Mouse (Mus musculus) embryonic stem cell, embryonic (primary cell): ENCODE results near the gene Parm1.

Source experiments
- CTCF ChIA-PET, 4 experiments: fragments of 300-600 bp in 2 of 4; fragments of 350-600 bp in 2 of 4; sonication (Branson Sonifier 250); formaldehyde crosslinking; loops; one replicate each; lab custom pipeline; 2022; ENCODE audit warnings: inconsistent platforms in 2 of 4; lab: Charles Lee
- POLR2A ChIA-PET, 4 experiments: fragments of 300-600 bp in 2 of 4; fragments of 350-600 bp in 2 of 4; sonication (Branson Sonifier 250); formaldehyde crosslinking; loops; one replicate each; lab custom pipeline; 2022; ENCODE audit warnings: antibody characterized with exemption in 4 of 4, inconsistent platforms in 1 of 4; lab: Charles Lee

Parm1 gene

DNA sequence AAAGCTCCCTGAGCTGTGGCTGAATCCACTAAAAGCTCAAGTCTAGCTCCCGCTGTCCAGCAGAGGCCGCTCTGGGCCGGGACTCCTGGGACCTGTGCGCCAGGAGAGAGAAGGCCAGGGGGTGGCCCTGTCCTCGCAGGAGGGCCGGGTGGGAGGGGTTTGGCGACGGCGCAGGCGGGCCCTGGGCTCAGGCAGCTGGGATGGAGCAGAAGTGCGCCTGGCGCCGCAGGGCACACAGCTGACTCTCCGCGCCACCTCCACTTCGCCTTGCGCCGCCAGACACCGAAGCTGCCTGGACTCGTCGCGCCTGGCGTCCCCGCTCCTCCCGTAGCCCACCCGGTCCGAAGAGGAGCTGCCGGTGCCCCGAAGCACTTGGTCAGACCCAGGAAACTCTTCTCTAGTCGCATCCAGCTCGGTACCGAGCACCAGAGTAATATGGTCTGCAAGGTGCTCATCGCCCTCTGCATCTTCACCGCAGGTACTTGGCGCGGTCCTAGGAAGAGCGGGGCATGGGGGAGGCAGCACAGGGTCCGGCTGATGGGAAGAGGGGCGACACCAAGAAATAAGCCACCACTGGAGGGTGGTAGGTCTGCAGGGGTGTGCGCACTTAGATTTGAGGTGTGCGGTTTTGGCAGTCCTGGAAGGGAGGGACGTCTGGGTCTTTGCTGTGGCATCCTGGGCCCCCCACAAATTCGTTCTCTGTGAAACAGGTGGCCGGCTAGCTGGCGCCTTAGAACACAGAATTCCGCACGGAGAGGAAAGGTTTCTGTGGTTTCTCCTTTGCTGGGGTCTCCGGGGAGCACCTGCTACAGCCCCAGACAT lies at the start of gene Parm1:
Parm1 (plus strand) TSS at position 136 of the 822 bp plus-strand sequence.
- CTCF ChIA-PET: interaction anchor here (0.5 to 1.7 kb wide), 39 partner anchors 10 to 1161 kb away, joined by 3 to 13 read pairs (median 4); partner anchors contain the start of genes Rchy1 (in 1 of the 4) and Sdad1 (in 1 of the 4)
- POLR2A ChIA-PET: interaction anchor here in 3 of 4 experiments (0.6 to 1.6 kb wide), 14 partner anchors 12 to 785 kb away, joined by 3 to 5 read pairs (median 4); no protein-coding TSS in a partner anchor

- POLR2A ChIA-PET: no interaction called here
These were observed 42.2 kb upstream of the Parm1 start for GRCm38 (mm10) chr5:91475241-91475640.

DNA sequence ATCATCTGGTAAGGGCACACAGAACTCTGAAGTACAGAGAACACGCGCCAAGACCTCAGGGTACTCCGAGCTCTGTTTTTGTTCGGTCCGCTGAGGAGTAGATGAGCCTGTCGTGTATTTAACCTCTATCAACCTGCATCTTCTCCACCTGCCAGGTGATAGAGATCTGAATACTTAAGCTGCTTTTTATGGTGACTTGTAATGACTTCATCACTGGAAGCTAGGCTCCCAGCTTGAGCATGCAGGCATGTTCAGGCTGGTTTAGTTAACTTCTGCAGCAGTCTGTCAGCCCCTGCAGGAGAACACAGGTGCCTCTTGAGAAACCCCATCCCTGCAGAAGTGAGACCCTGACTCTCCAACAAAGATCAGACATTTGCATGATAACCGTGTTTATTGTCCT lies 40.6 kb upstream of the Parm1 start:
- ChIA-PET CTCF (interaction anchor here in 1 of 4 experiments (0.6 kb wide), 1 partner anchor 272 kb away, joined by 3 read pairs; no protein-coding TSS in a partner anchor), POLR2A (interaction anchor here in 1 of 4 experiments (0.5 kb wide), 1 partner anchor 646 kb away, joined by 5 read pairs; no protein-coding TSS in a partner anchor)

More at GRCm38 (mm10) chr5:91475241-91475640, 42.2 kb upstream of the Parm1 start:
- CTCF ChIA-PET: no interaction called here

DNA sequence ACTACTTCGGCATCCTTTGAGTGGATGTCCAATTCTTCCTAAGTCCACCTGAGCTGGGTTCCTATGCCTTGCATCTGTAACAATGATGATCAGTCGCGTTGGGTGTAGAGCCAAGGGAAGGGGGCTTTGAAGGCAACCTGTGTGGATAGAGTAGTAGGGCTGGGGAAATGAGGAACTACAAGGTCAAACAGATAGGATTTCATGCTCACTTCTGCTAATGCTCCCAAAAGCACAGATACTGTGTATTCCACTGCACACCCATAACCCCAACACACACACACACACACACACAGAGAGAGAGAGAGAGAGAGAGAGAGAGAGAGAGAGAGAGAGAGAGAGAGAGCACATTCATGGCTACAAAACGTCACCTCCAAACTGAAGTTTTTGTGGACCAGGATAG lies 38.7 kb upstream of the Parm1 start:
- ChIA-PET POLR2A (no interaction called here), CTCF (interaction anchor here in 1 of 4 experiments (0.6 kb wide), 1 partner anchor 13 kb away, joined by 3 read pairs; no protein-coding TSS in a partner anchor)

GRCm38 (mm10) chr5:91480129-91480528 lies 37.3 kb upstream of the Parm1 start:
- ChIA-PET CTCF (no interaction called here), POLR2A (interaction anchor here in 2 of 4 experiments (0.6 to 0.7 kb wide), 2 partner anchors 442 to 597 kb away, joined by 4 read pairs; no protein-coding TSS in a partner anchor)

- CTCF ChIA-PET: no interaction called here
- POLR2A ChIA-PET: no interaction called here
These were observed 33.1 kb upstream of the Parm1 start for GRCm38 (mm10) chr5:91484324-91484723.

DNA sequence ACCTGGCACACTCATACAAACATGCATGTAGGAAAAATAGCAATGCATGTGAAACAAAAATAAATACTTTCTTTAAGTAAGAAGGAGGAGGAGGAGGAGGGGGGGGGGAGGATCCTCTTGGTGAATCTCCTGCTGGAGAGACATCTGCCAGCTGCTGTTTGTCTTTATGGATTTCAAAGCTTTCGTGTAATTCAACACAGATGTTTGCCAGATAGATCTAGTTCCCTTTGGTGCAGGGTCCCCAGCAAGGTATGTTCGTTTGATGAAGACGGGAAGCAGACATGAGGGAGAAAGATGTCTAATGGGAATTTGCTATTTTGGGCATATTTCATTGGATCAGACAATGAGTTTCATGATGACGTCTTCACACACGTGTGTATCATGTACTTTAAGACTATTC lies 23.0 kb upstream of the Parm1 start:
- POLR2A ChIA-PET: no interaction called here
- CTCF ChIA-PET: no interaction called here

GRCm38 (mm10) chr5:91501361-91501760 lies 16.1 kb upstream of the Parm1 start:
- CTCF ChIA-PET: interaction anchor here in 1 of 4 experiments (0.6 kb wide), 1 partner anchor 747 kb away, joined by 3 read pairs; no protein-coding TSS in a partner anchor

GRCm38 (mm10) chr5:91502366-91502765 lies 15.0 kb upstream of the Parm1 start:
- ChIA-PET POLR2A (interaction anchor here in 1 of 4 experiments (0.7 kb wide), 1 partner anchor 900 kb away, joined by 3 read pairs; no protein-coding TSS in a partner anchor), CTCF (no interaction called here)

More at GRCm38 (mm10) chr5:91501361-91501760, 16.1 kb upstream of the Parm1 start:
- POLR2A ChIA-PET: no interaction called here

DNA sequence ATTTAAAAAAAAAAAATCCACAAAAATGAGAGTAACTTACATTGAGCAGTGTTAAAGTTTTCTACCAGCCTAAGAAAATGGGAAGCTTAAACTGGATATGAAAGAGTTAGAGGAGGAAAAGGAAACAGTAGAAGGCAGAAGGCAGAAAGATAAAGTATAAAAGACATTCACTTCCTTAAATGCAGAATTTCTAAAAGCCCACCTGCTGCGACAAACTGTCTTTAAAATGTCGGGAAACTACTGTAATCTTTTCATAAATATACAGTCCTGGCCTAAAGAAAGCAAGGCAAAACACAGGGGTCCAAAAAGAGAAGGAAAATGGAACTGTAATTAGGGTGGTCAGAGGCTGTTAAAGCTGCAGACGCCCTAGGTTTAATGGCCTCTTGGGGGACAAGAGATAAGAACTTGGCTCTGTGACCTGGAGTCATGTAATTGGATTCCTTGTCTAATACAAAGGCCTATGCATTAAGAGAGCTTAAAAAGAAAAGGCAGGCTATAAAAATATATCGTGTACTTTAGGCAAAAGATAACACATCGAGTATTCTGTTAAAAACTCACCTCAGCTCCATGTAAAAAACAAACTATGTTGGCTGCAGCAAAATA lies 13.0 kb upstream of the Parm1 start:
- POLR2A ChIA-PET: interaction anchor here in 1 of 4 experiments (0.6 to 0.7 kb wide), 2 partner anchors 36 to 40 kb away, joined by 3 read pairs; no protein-coding TSS in a partner anchor

DNA sequence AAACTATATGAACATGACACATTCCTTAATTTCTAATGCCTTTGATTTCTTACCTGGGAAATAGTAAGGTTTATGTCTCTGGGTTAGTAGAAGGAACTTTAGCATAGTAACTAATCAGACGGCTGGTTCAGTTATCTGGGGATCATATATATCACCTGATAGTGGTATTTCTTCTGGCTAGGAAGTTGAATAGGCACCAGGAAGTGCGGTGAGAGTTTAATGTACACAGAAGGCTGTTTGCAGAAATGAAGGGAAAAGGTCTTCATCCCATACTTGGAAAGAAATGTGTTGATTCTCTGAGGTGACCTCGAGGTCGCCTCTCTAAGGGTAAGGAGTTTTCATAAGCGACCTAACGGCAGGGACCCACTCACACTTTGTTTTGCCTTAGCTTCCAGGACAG lies 338 bp upstream of the Parm1 start:
- POLR2A ChIA-PET: interaction anchor here in 3 of 4 experiments (0.6 to 1.6 kb wide), 12 partner anchors 139 to 786 kb away, joined by 3 to 5 read pairs (median 4); no protein-coding TSS in a partner anchor

More for the DNA sequence above, 13.0 kb upstream of the Parm1 start:
- CTCF ChIA-PET: no interaction called here

DNA sequence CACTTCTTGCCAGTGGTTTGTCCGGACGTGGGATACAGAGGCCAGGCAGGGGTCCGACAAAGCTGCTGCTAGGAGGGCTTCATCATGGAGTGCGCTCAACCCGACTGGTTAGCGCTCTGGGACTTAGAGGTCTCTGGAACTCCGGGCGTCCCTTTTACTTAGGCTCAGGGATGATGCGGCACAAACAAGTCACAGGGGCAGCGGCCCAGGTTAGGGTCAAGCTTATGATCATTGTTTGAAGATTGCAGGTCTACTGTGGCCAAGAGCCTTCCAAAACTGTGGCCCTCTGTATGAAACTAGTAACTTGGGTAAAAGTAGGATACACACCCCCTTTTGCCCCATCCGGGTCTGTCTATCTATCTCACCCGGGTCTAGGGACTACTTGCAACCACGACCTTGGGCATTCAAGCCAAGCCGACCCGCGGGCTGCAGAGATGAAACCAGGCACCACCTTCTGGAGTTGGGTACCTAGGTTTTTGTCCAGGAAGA lies 931 bp downstream of the Parm1 start:
- CTCF ChIA-PET: interaction anchor here in 2 of 4 experiments (1.0 to 1.7 kb wide), 6 partner anchors 343 to 734 kb away, joined by 3 to 13 read pairs (median 6); no protein-coding TSS in a partner anchor
- POLR2A ChIA-PET: interaction anchor here in 2 of 4 experiments (0.6 to 1.6 kb wide), 5 partner anchors 11 to 599 kb away, joined by 3 to 4 read pairs (median 4); no protein-coding TSS in a partner anchor

More for the DNA sequence above, 338 bp upstream of the Parm1 start:
- CTCF ChIA-PET: interaction anchor here (0.5 to 1.7 kb wide), 37 partner anchors 11 to 1160 kb away, joined by 3 to 13 read pairs (median 4); partner anchors contain the start of genes Rchy1 (in 1 of the 4) and Sdad1 (in 1 of the 4)

DNA sequence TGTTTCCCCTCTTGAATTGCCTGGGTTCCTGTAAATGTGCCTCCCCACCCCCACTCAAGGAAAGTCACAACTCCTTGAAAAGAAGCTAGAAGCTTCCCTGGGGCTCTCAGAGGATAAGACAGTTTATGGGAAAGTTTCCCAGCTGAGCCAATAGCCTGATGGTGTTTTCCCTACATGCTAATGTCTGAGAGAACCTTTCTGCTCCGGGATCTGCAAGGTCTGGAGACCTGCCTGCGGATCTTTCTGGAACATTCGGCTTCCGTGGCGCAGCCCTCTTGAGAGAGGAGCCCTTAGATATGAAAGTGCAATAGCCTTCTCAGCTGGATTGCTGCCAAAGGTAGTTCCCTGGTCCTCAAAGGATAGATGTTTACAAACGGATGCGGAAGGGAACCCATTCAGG lies 1.5 kb downstream of the Parm1 start:
- CTCF ChIA-PET: interaction anchor here in 2 of 4 experiments (1.0 to 1.2 kb wide), 2 partner anchors 342 kb away, joined by 3 read pairs; no protein-coding TSS in a partner anchor

DNA sequence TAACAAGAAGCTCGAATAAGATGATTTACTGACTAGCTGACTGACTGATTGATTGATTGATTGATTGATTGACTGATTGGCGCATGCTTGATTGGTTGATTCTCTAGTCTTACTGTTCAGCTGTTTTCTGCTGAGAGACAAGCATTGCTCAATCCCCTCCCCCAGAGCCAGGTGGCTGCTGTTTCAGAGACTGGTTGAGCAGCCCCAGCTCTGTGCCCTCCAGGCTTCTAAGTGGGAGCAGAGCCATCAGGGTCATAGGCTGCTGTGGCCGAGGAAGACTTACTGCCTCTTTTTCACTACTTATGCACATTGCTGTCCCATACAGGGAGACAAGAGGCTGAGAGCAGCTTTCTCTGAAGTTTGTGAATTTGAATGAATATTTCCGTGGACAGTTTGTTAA lies 2.1 kb downstream of the Parm1 start:
- ChIA-PET POLR2A (interaction anchor here in 2 of 4 experiments (0.6 kb wide), 2 partner anchors 271 to 492 kb away, joined by 3 to 4 read pairs; no protein-coding TSS in a partner anchor), CTCF (interaction anchor here in 3 of 4 experiments (0.5 to 1.2 kb wide), 4 partner anchors 342 to 609 kb away, joined by 3 read pairs; no protein-coding TSS in a partner anchor)

More for the DNA sequence above, 1.5 kb downstream of the Parm1 start:
- POLR2A ChIA-PET: interaction anchor here in 2 of 4 experiments (0.6 kb wide), 2 partner anchors 271 to 492 kb away, joined by 3 to 4 read pairs; no protein-coding TSS in a partner anchor

DNA sequence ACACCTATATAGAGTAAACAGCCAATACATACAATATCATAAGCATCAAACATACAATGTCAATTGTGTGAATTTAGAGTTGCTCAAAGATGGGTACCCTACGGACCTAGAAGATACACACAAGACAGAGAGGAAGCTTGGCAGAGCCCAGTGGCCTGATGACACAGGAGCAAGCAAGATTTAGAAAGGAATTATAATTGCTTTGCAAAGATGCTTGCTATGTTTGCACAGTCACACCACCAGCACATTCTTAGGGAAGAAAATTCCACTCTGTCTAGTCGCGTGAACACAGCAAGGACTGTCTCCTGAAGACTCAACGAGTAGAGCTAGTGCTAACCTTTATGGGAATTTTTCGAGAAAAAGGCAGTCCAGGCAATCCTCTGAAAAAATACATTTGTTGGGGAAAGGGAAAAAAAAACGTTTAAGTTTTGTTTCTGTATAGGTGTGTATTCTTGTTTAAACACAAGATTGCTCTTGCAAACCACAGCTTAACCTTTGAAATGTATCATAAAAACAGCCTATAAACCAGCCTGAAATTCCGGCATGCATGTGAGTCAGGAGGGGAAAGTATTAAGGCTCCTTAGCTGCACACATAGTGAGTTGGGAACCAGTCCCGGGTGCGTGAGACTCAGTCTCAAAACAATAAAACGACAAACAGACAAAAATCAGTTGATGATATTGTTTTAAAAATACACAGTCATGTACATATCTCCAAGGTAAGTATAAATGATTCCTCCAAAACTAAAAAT lies 15.5 kb downstream of the Parm1 start:
- ChIA-PET CTCF (no interaction called here), POLR2A (no interaction called here)

GRCm38 (mm10) chr5:91559071-91559610 lies 41.7 kb downstream of the Parm1 start:
- ChIA-PET POLR2A (no interaction called here), CTCF (interaction anchor here in 1 of 4 experiments (0.7 kb wide), 1 partner anchor 27 kb away, joined by 4 read pairs; no protein-coding TSS in a partner anchor)

DNA sequence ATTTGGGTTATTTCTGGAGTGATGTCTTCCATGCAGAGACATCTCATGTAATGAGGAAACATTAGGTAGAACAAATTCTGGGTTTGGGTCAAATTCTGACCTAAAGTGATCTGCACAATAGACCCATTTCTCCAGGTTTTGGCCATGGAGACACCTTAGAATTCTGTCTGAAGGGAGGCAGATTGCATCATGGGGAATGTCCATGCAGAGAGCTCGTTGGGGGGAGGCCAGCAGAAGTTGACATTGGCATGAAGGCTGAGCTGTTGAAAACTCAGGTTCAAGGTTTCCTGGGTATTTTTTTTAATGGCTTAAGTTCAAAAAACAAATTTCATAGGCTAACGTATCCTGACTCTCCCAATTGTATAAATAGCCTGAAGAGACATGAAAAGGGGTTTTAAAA lies 42.3 kb downstream of the Parm1 start:
- ChIA-PET CTCF (no interaction called here), POLR2A (no interaction called here)
